13 mouse cellular contexts compared by ENCODE assay signal in genomic region chr7:47473904-47474303, GRCm38 (mm10). TPM values are rescaled to one million over a fixed set of nuclear protein-coding genes. Genes with fewer than 3 reads are reported as not detected.
"Had no signal": no experiment of that assay in that cellular context is flagged by ENCODE, and none has a peak within 500 bp of the region (broad histone marks: within the 10 kb centered on the region; RNA-seq: fewer than 3 reads in every experiment).

No protein-coding gene starts in this region.

RNA-seq across cellular contexts. Expression of gene Mrgpra2a, which starts 22.0 kb away (rescaled TPM):
- polyA plus RNA-seq: lung, adult 2 months; lung, embryonic 15.5 days; macrophage; midbrain, embryonic 10.5 days; midbrain, embryonic 12.5 days; midbrain, embryonic 14.5 days; midbrain, embryonic 16.5 days; myocyte; neural tube, embryonic 11.5 days; neural tube, embryonic 13.5 days; neural tube, embryonic 15.5 days; spleen, adult 2 months had no signal

RNA-seq across cellular contexts. Expression of gene Mrgpra2b, which starts 54.8 kb away (rescaled TPM):
- polyA plus RNA-seq: lung, embryonic 15.5 days; midbrain, embryonic 12.5 days; midbrain, embryonic 14.5 days; midbrain, embryonic 16.5 days; myocyte; neural tube, embryonic 11.5 days; neural tube, embryonic 15.5 days; thymus, postnatal 0 days had no signal
